Mouse (Mus musculus) cortical plate, adult 2 months (tissue): Measurements from ENCODE around the gene Dnajb1.

ENCODE experiments used
- CTCF ChIP-seq: fragments of 200-500 bp; IDR thresholded peaks from 2 replicates; pipeline ENCODE4 v1.5.1; 2011; ENCODE audit warnings: mild to moderate bottlenecking, control low read depth, low read length; ENCODE audit not compliant: insufficient read depth; ENCODE audit errors: extremely low read depth
- POLR2A ChIP-seq: fragments of 200-500 bp; IDR thresholded peaks from 2 replicates; pipeline ENCODE4 v1.6.1; 2011; ENCODE audit warnings: mild to moderate bottlenecking, low read length, control low read depth; ENCODE audit not compliant: insufficient read depth; ENCODE audit errors: extremely low read depth

DNA sequence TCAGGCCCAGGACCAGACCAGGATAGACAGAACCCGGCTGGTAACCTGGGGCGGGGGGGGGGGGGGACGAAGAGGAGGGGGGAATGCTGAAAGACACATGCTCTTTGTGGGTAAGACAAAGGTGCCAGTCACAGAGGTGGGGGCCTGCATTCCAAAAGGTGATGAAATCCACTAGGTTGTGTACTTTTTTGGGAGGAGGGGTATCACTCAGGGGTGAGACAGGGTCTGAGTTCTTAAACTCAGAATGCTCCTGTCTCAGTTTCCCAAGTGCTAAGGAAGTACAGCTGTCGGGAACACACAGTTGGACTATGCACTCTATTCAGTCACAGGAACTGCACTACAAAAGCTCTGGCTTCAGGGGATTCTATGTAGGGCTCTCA lies 31.5 kb upstream of the Dnajb1 start:
- TF ChIP-seq CTCF, result no peak
- TF ChIP-seq POLR2A, result no peak
